Mouse (Mus musculus): ENCODE measurements around the gene Dnal4. TPM values are rescaled to one million over a fixed set of nuclear protein-coding genes. Genes with fewer than 3 reads are reported as not detected.

Dnal4 gene
- polyA plus RNA-seq, 1 experiment from 2014 or later: 71.7 TPM

DNA sequence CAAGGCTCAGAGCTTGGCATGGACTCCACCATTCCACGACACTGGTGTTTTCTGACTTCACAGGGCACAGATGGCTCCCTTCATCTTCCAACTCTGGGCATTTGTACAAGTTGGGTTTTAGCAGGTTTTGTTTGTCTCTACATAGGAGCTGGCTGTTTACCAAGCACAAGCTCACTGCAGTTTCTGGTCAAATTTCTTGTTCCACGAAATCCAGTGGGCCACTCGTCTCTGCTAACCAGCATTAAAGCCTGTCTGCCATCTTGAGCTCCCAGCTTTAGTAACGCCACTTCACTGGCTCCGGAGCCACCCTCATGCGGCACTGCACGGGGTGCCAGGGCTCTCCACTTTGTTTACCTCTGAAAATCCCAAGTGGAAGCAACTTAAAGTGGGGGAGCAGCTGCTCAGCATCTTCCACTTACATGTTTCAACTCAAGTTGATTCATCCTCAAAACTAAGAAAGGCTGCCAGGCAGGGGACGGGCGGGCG lies 11.0 kb downstream of the Dnal4 start:
- H3K4me3 ChIP-seq (ENCODE audit: low read length): no peak overlapping the region
- H3K27ac ChIP-seq (ENCODE audit: low read length): no peak overlapping the region
- H3K36me3 ChIP-seq (ENCODE audit: insufficient read depth, low read length): peaks cover 24% of the 10 kb centered on the region
- no peak overlapping the region for H3K4me2 ChIP-seq (replicated peaks; ENCODE audit: low read depth, low read length)
- WGBS: 84% methylated on average over 10 of the region's 10 CpGs
- H3K9me3 ChIP-seq (ENCODE audit: low read length): no peaks in the 10 kb centered on the region
- 0 out of 2 replicates have a peak, but pooled peaks cover 3% of the 10 kb centered on the region for H3K4me1 ChIP-seq (ENCODE audit: insufficient read depth, low read length)
- no peak overlapping the region for H3K9ac ChIP-seq (replicated peaks; ENCODE audit: low read length)
- no peaks in the 10 kb centered on the region for H3K27me3 ChIP-seq (ENCODE audit: insufficient read depth, low read length)
- ATAC-seq (ENCODE audit: low FRiP score, low TSS enrichment): no peak

- WGBS: 25% methylated on average over 8 of the region's 10 CpGs
- no peaks in the 10 kb centered on the region for H3K9me3 ChIP-seq (ENCODE audit: low read length)
- H3K36me3 ChIP-seq (ENCODE audit: insufficient read depth, low read length): peaks cover 25% of the 10 kb centered on the region
- no peak overlapping the region for H3K4me2 ChIP-seq (replicated peaks; ENCODE audit: low read depth, low read length)
- no peak overlapping the region for H3K4me3 ChIP-seq (ENCODE audit: low read length)
- H3K4me1 ChIP-seq (ENCODE audit: insufficient read depth, low read length): 0 out of 2 replicates have a peak, but pooled peaks cover 3% of the 10 kb centered on the region
- no peak for ATAC-seq (ENCODE audit: low FRiP score, low TSS enrichment)
- H3K27me3 ChIP-seq (ENCODE audit: insufficient read depth, low read length): no peaks in the 10 kb centered on the region
- no peak overlapping the region for H3K9ac ChIP-seq (replicated peaks; ENCODE audit: low read length)
- no peak overlapping the region for H3K27ac ChIP-seq (ENCODE audit: low read length)
These were observed 11.5 kb downstream of the Dnal4 start for GRCm38 (mm10) chr15:79766168-79766567.

GRCm38 (mm10) chr15:79765361-79765760 lies 12.3 kb downstream of the Dnal4 start:
- Histone ChIP-seq H3K9ac (replicated peaks; ENCODE audit: low read length) (no peak overlapping the region), H3K27me3 (ENCODE audit: insufficient read depth, low read length) (no peaks in the 10 kb centered on the region), H3K4me3 (ENCODE audit: low read length) (no peak overlapping the region), H3K4me2 (replicated peaks; ENCODE audit: low read depth, low read length) (no peak overlapping the region), H3K9me3 (ENCODE audit: low read length) (no peaks in the 10 kb centered on the region), H3K36me3 (ENCODE audit: insufficient read depth, low read length) (peaks cover 25% of the 10 kb centered on the region), H3K27ac (ENCODE audit: low read length) (no peak overlapping the region), H3K4me1 (ENCODE audit: insufficient read depth, low read length) (0 out of 2 replicates have a peak, but pooled peaks cover 3% of the 10 kb centered on the region)
- no peak for ATAC-seq (ENCODE audit: low FRiP score, low TSS enrichment)
- WGBS: 83% methylated on average over 2 of the region's 2 CpGs

- peaks cover 25% of the 10 kb centered on the region for H3K36me3 ChIP-seq (ENCODE audit: insufficient read depth, low read length)
- 0 out of 2 replicates have a peak, but pooled peaks cover 3% of the 10 kb centered on the region for H3K4me1 ChIP-seq (ENCODE audit: insufficient read depth, low read length)
- no peaks in the 10 kb centered on the region for H3K9me3 ChIP-seq (ENCODE audit: low read length)
- WGBS: 75% methylated on average over 11 of the region's 11 CpGs
- ATAC-seq (ENCODE audit: low FRiP score, low TSS enrichment): no peak
- no peak overlapping the region for H3K4me3 ChIP-seq (ENCODE audit: low read length)
- H3K27me3 ChIP-seq (ENCODE audit: insufficient read depth, low read length): no peaks in the 10 kb centered on the region
- no peak overlapping the region for H3K4me2 ChIP-seq (replicated peaks; ENCODE audit: low read depth, low read length)
- no peak overlapping the region for H3K9ac ChIP-seq (replicated peaks; ENCODE audit: low read length)
- H3K27ac ChIP-seq (ENCODE audit: low read length): no peak overlapping the region
These were observed 12.9 kb downstream of the Dnal4 start for GRCm38 (mm10) chr15:79764539-79765267.

GRCm38 (mm10) chr15:79763601-79764246 lies 13.9 kb downstream of the Dnal4 start:
- peak; percentile 37; the same call in 1 of the 2 replicates for ATAC-seq (ENCODE audit: low FRiP score, low TSS enrichment)
- Histone ChIP-seq H3K27me3 (ENCODE audit: insufficient read depth, low read length) (no peaks in the 10 kb centered on the region), H3K9me3 (ENCODE audit: low read length) (no peaks in the 10 kb centered on the region), H3K27ac (ENCODE audit: low read length) (no peak overlapping the region), H3K9ac (replicated peaks; ENCODE audit: low read length) (no peak overlapping the region), H3K36me3 (ENCODE audit: insufficient read depth, low read length) (peaks cover 25% of the 10 kb centered on the region), H3K4me2 (replicated peaks; ENCODE audit: low read depth, low read length) (no peak overlapping the region), H3K4me3 (ENCODE audit: low read length) (no peak overlapping the region), H3K4me1 (ENCODE audit: insufficient read depth, low read length) (0 out of 2 replicates have a peak, but pooled peaks cover 3% of the 10 kb centered on the region)
- WGBS: 68% methylated on average over 7 of the region's 7 CpGs

DNA sequence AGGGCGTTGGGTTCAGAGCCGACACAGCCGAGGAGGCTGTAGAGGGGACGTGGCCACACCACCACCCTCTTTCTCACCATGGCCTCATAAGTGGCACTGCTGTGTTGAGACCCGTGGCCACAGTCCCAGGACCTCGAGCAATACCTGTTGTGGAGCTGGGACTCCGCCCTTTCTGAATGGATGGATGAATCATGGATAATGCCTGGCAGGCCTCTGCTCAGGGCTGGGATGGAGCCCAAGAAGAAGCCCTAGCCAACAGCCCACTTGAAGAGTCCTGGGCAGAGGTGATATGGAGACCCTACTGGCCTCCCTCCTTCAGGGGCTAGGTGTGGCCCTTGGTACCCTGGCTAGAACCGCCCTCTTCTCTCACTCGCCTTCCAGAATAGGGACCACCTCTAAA lies 14.6 kb downstream of the Dnal4 start:
- Histone ChIP-seq H3K9ac (replicated peaks; ENCODE audit: low read length) (no peak overlapping the region), H3K4me1 (ENCODE audit: insufficient read depth, low read length) (0 out of 2 replicates have a peak, but pooled peaks cover 3% of the 10 kb centered on the region), H3K27ac (ENCODE audit: low read length) (no peak overlapping the region), H3K27me3 (ENCODE audit: insufficient read depth, low read length) (no peaks in the 10 kb centered on the region), H3K9me3 (ENCODE audit: low read length) (no peaks in the 10 kb centered on the region), H3K4me2 (replicated peaks; ENCODE audit: low read depth, low read length) (no peak overlapping the region), H3K36me3 (ENCODE audit: insufficient read depth, low read length) (peaks cover 25% of the 10 kb centered on the region), H3K4me3 (ENCODE audit: low read length) (no peak overlapping the region)
- 92% methylated on average over 9 of the region's 9 CpGs for WGBS
- ATAC-seq (ENCODE audit: low FRiP score, low TSS enrichment): no peak

- no peaks in the 10 kb centered on the region for H3K27me3 ChIP-seq (ENCODE audit: insufficient read depth, low read length)
- H3K36me3 ChIP-seq (ENCODE audit: insufficient read depth, low read length): peaks cover 25% of the 10 kb centered on the region
- H3K9ac ChIP-seq (replicated peaks; ENCODE audit: low read length): no peak overlapping the region
- no peak overlapping the region for H3K27ac ChIP-seq (ENCODE audit: low read length)
- no peaks in the 10 kb centered on the region for H3K9me3 ChIP-seq (ENCODE audit: low read length)
- no peak overlapping the region for H3K4me3 ChIP-seq (ENCODE audit: low read length)
- 92% methylated on average over 6 of the region's 6 CpGs for WGBS
- H3K4me1 ChIP-seq (ENCODE audit: insufficient read depth, low read length): 0 out of 2 replicates have a peak, but pooled peaks cover 3% of the 10 kb centered on the region
- H3K4me2 ChIP-seq (replicated peaks; ENCODE audit: low read depth, low read length): no peak overlapping the region
- ATAC-seq (ENCODE audit: low FRiP score, low TSS enrichment): no peak
These were observed 16.7 kb downstream of the Dnal4 start for GRCm38 (mm10) chr15:79760956-79761355.

DNA sequence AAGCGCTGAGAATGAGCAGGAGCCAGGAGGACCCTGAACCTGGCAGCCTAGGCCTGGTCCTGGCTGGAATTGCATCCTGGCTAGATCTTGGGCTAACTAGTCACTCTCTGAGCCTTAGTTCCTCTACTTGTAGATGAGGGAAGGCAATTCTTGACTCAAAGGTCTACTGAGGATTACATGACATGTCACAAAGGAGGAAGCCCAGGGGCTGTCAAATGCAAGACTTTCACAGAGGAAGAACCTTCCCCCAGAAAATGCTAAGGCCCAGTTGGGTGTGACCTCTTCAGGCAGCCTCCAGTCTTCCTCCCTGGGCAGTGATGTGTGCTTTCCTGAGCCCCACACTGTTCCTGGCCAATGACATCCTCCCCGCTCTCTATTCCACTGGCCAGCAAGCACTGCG lies 20.5 kb downstream of the Dnal4 start:
- H3K27ac ChIP-seq (ENCODE audit: low read length): no peak overlapping the region
- 94% methylated on average over 3 of the region's 3 CpGs for WGBS

GRCm38 (mm10) chr15:79755977-79756625 lies 21.5 kb downstream of the Dnal4 start:
- H3K9ac ChIP-seq (replicated peaks; ENCODE audit: low read length): no peak overlapping the region
- ATAC-seq (ENCODE audit: low FRiP score, low TSS enrichment): no peak
- H3K36me3 ChIP-seq (ENCODE audit: insufficient read depth, low read length): no peaks in the 10 kb centered on the region
- H3K4me1 ChIP-seq (ENCODE audit: insufficient read depth, low read length): no peaks in the 10 kb centered on the region
- WGBS: 76% methylated on average over 8 of the region's 8 CpGs
- H3K9me3 ChIP-seq (ENCODE audit: low read length): no peaks in the 10 kb centered on the region
- no peak overlapping the region for H3K27ac ChIP-seq (ENCODE audit: low read length)
- no peaks in the 10 kb centered on the region for H3K27me3 ChIP-seq (ENCODE audit: insufficient read depth, low read length)
- no peak overlapping the region for H3K4me2 ChIP-seq (replicated peaks; ENCODE audit: low read depth, low read length)
- H3K4me3 ChIP-seq (ENCODE audit: low read length): no peak overlapping the region

More for the DNA sequence above, 20.5 kb downstream of the Dnal4 start:
- H3K9me3 ChIP-seq (ENCODE audit: low read length): no peaks in the 10 kb centered on the region
- no peak overlapping the region for H3K4me2 ChIP-seq (replicated peaks; ENCODE audit: low read depth, low read length)
- H3K9ac ChIP-seq (replicated peaks; ENCODE audit: low read length): no peak overlapping the region
- no peak for ATAC-seq (ENCODE audit: low FRiP score, low TSS enrichment)
- no peak overlapping the region for H3K4me3 ChIP-seq (ENCODE audit: low read length)
- no peaks in the 10 kb centered on the region for H3K27me3 ChIP-seq (ENCODE audit: insufficient read depth, low read length)
- H3K36me3 ChIP-seq (ENCODE audit: insufficient read depth, low read length): peaks cover 5% of the 10 kb centered on the region; the same call in 1 of the 2 replicates
- H3K4me1 ChIP-seq (ENCODE audit: insufficient read depth, low read length): no peaks in the 10 kb centered on the region
